Mouse (Mus musculus) liver, embryonic 14.5 days (tissue): ENCODE results near the gene Prr12. TPM values are rescaled to one million over a fixed set of nuclear protein-coding genes. Genes with fewer than 3 reads are reported as not detected.
A peak's percentile ranks its signal among the peaks of the same experiment; 100 is the strongest.

ENCODE experiments used
- ATAC-seq: fragments of 200-750 bp; cut with Nextera tagmentation; 2 replicates; pipeline ENCODE4 v1.8.0; 2017; ENCODE audit warnings: moderate number of reproducible peaks, mild to moderate bottlenecking, moderate library complexity; ENCODE audit not compliant: insufficient read depth
- DNase-seq, 3 experiments: peaks; one replicate each; pipeline ENCODE4 v3.0.0-alpha.2; 2012 to 2013; ENCODE audit warnings: low read depth in 3 of 3, low spot score in 3 of 3
- H3K27ac ChIP-seq: fragments of 300-500 bp; sonication (generic); 2 replicates; pipeline ENCODE4 v1.5.1; 2014; ENCODE audit warnings: moderate library complexity, mild to moderate bottlenecking, control low read depth, inconsistent platforms
- H3K27me3 ChIP-seq: fragments of 300-500 bp; sonication (generic); 2 replicates; pipeline ENCODE4 v1.6.1; 2014; ENCODE audit warnings: mild to moderate bottlenecking, low read length, moderate library complexity; ENCODE audit not compliant: control insufficient read depth, insufficient read depth
- H3K36me3 ChIP-seq: fragments of 300-500 bp; sonication (generic); replicated peaks from 2 replicates; pipeline ENCODE4 v1.6.1; 2014; ENCODE audit warnings: low read depth; ENCODE audit not compliant: control insufficient read depth, insufficient read depth
- H3K4me1 ChIP-seq, 2 experiments: fragments of 200-500 bp in 1 of 2; fragments of 300-500 bp in 1 of 2; sonication (generic) in 1 of 2; replicated peaks; 2 replicates each; pipeline ENCODE4 v1.6.1; 2012 to 2014; ENCODE audit warnings: antibody characterized with exemption in 1 of 2, inconsistent platforms in 1 of 2, low read length in 1 of 2; ENCODE audit not compliant: control insufficient read depth in 2 of 2, insufficient read depth in 2 of 2
- H3K4me2 ChIP-seq: fragments of 300-500 bp; sonication (generic); 2 replicates; pipeline ENCODE4 v1.6.1; 2014; ENCODE audit warnings: low read depth, mild to moderate bottlenecking, control low read depth, moderate library complexity
- H3K4me3 ChIP-seq, 2 experiments: fragments of 200-500 bp in 1 of 2; fragments of 300-500 bp in 1 of 2; sonication (generic) in 1 of 2; 2 replicates each; pipeline ENCODE4 v1.5.1; 2012 to 2014; ENCODE audit warnings: low read depth in 2 of 2, low read length in 2 of 2, mild to moderate bottlenecking in 2 of 2, control low read depth in 1 of 2, inconsistent platforms in 1 of 2, moderate library complexity in 1 of 2; ENCODE audit not compliant: insufficient read depth in 1 of 2
- H3K9ac ChIP-seq: fragments of 300-500 bp; sonication (generic); replicated peaks from 2 replicates; pipeline ENCODE4 v1.6.1; 2014; ENCODE audit warnings: mild to moderate bottlenecking, control low read depth, moderate library complexity
- H3K9me3 ChIP-seq: fragments of 300-500 bp; sonication (generic); 2 replicates; pipeline ENCODE4 v1.6.1; 2016; ENCODE audit warnings: low read length, mixed read lengths; ENCODE audit not compliant: control insufficient read depth
- CTCF ChIP-seq: IDR thresholded peaks from 2 replicates; pipeline ENCODE4 v1.5.1; 2016; ENCODE audit warnings: antibody characterized with exemption, low read depth, control low read depth
- EP300 ChIP-seq: IDR thresholded peaks from 2 replicates; pipeline ENCODE4 v1.6.1; 2016; ENCODE audit warnings: antibody characterized with exemption, low read depth
- WGBS: fragments of 180-500 bp; shearing (Covaris S2); extraction: QIAGEN DNeasy Blood & Tissue Kit; methylation state at CpG from one replicate; pipeline ENCODE4 v1.1.7; 2014; ENCODE audit not compliant: insufficient replicate concordance; 5-methylcytosine and 5-hydroxymethylcytosine counted together
- polyA plus RNA-seq, 2 experiments: library from polyadenylated mRNA; depleted of rRNA in 1 of 2; stranded (reverse) in 1 of 2; unstranded in 1 of 2; fragments of >200 nt; fragmentation: Nextera tagmentation in 1 of 2; extraction: Ambion mirVana in 1 of 2; gene quantifications; 2 replicates each; pipeline versions ENCODE4 v1.2.1 to v1.2.3; 2012 to 2014

Prr12 gene
- polyA plus RNA-seq, 2 experiments, result 1.9 to 2.6 TPM

GRCm38 (mm10) chr7:45053117-45053930 lies 643 bp upstream of the Prr12 start:
- H3K4me2 ChIP-seq, result peak overlapping the region; percentile 84
- DNase-seq (peak in 1 of 3 experiments; percentile 54), ATAC-seq (peak; percentile 47)
- peak overlapping the region; percentile 58 for H3K27ac ChIP-seq
- peaks cover 14% of the 10 kb centered on the region in 2 experiments for H3K4me1 ChIP-seq
- H3K27me3 ChIP-seq, result no peaks in the 10 kb centered on the region
- H3K4me3 ChIP-seq, result peak overlapping the region; percentile 65 to 68
- WGBS, result under 1% methylated on average over 32 of the region's 59 CpGs
- H3K36me3 ChIP-seq, result peaks cover 6% of the 10 kb centered on the region
- H3K9ac ChIP-seq, result peak overlapping the region; percentile 74
- TF ChIP-seq EP300, result no peak
- no peak for TF ChIP-seq CTCF
- H3K9me3 ChIP-seq, result no peaks in the 10 kb centered on the region

GRCm38 (mm10) chr7:45052181-45052861 lies 360 bp downstream of the Prr12 start:
- Histone ChIP-seq H3K4me3 (peak overlapping the region; percentile 65 to 68), H3K36me3 (peaks cover 7% of the 10 kb centered on the region), H3K27ac (peak overlapping the region; percentile 16), H3K9me3 (no peaks in the 10 kb centered on the region), H3K4me2 (peak overlapping the region; percentile 84), H3K4me1 (peaks cover 14% of the 10 kb centered on the region in 2 experiments), H3K27me3 (no peaks in the 10 kb centered on the region), H3K9ac (peak overlapping the region; percentile 74)
- ATAC-seq (no peak), DNase-seq (no peak)
- no peak for TF ChIP-seq EP300
- TF ChIP-seq CTCF, result no peak
- WGBS, result under 1% methylated on average over 38 of the region's 38 CpGs

- DNase-seq, result no peak
- H3K4me1 ChIP-seq, result peaks cover 14% of the 10 kb centered on the region in 2 experiments
- peak overlapping the region; percentile 84 for H3K4me2 ChIP-seq
- WGBS, result 14% methylated on average over 13 of the region's 13 CpGs
- H3K9me3 ChIP-seq, result no peaks in the 10 kb centered on the region
- peak overlapping the region; percentile 65 to 68 for H3K4me3 ChIP-seq
- TF ChIP-seq EP300 (no peak), CTCF (no peak)
- H3K27me3 ChIP-seq, result no peaks in the 10 kb centered on the region
- peaks cover 12% of the 10 kb centered on the region for H3K36me3 ChIP-seq
- H3K27ac ChIP-seq, result no peak overlapping the region; the same call in 1 of the 2 replicates
- peak overlapping the region; percentile 74 for H3K9ac ChIP-seq
- ATAC-seq, result no peak
Measured at GRCm38 (mm10) chr7:45051601-45051974, 1.1 kb downstream of the Prr12 start.

- TF ChIP-seq CTCF (no peak), EP300 (no peak)
- Histone ChIP-seq H3K4me3 (peak overlapping the region; percentile 65 to 68), H3K27me3 (no peaks in the 10 kb centered on the region), H3K4me2 (peak overlapping the region; percentile 84), H3K4me1 (peaks cover 14% of the 10 kb centered on the region in 2 experiments), H3K9me3 (no peaks in the 10 kb centered on the region), H3K27ac (no peak overlapping the region), H3K9ac (no peak overlapping the region), H3K36me3 (peaks cover 12% of the 10 kb centered on the region)
- no peak for ATAC-seq
- DNase-seq, result peak; percentile 52 to 63 (median 61)
- 22% methylated on average over 16 of the region's 16 CpGs for WGBS
Measured at GRCm38 (mm10) chr7:45050945-45051600, 1.6 kb downstream of the Prr12 start.
